Mouse (Mus musculus) intestine, embryonic 14.5 days (tissue): Measurements from ENCODE around the gene Prune2. TPM values are rescaled to one million over a fixed set of nuclear protein-coding genes. Genes with fewer than 3 reads are reported as not detected.

Experiments
- ATAC-seq: fragments of 200-750 bp; cut with Nextera tagmentation; replicated peaks from 2 replicates; pipeline ENCODE4 v1.8.0; 2017; ENCODE audit warnings: low read depth, moderate number of reproducible peaks, moderate TSS enrichment, moderate library complexity; ENCODE audit not compliant: low FRiP score, low TSS enrichment
- DNase-seq: peaks from one replicate; pipeline ENCODE4 v3.0.0-alpha.2; 2018; ENCODE audit warnings: low spot score
- H3K27ac ChIP-seq: fragments of 300-500 bp; sonication (generic); 2 replicates; pipeline ENCODE4 v1.5.1; 2014; ENCODE audit warnings: low read depth, mild to moderate bottlenecking, control low read depth
- H3K27me3 ChIP-seq: fragments of 300-500 bp; sonication (generic); replicated peaks from 2 replicates; pipeline ENCODE4 v1.6.1; 2014; ENCODE audit warnings: low read length, control low read depth; ENCODE audit not compliant: control insufficient read depth, insufficient read depth
- H3K36me3 ChIP-seq: fragments of 300-500 bp; sonication (generic); 2 replicates; pipeline ENCODE4 v1.6.1; 2014; ENCODE audit warnings: low read length, control low read depth; ENCODE audit not compliant: control insufficient read depth, insufficient read depth
- H3K4me1 ChIP-seq: fragments of 300-500 bp; sonication (generic); replicated peaks from 2 replicates; pipeline ENCODE4 v1.6.1; 2014; ENCODE audit warnings: low read length, control low read depth, mixed read lengths; ENCODE audit not compliant: control insufficient read depth, insufficient read depth
- H3K4me2 ChIP-seq: fragments of 300-500 bp; sonication (generic); 2 replicates; pipeline ENCODE4 v1.6.1; 2014; ENCODE audit warnings: low read length
- H3K4me3 ChIP-seq: fragments of 300-500 bp; sonication (generic); 2 replicates; pipeline ENCODE4 v1.5.1; 2014; ENCODE audit warnings: low read depth, low read length, control low read depth, mixed read lengths
- H3K9ac ChIP-seq: fragments of 300-500 bp; sonication (generic); 2 replicates; pipeline ENCODE4 v1.6.1; 2014; ENCODE audit warnings: mild to moderate bottlenecking, low read length
- H3K9me3 ChIP-seq: fragments of 300-500 bp; sonication (generic); 2 replicates; pipeline ENCODE4 v1.6.1; 2016; ENCODE audit warnings: low read length, control low read depth; ENCODE audit not compliant: control insufficient read depth
- WGBS: fragments of 180-500 bp; shearing (Covaris S2); extraction: QIAGEN DNeasy Blood & Tissue Kit; methylation state at CpG from one replicate; pipeline ENCODE4 v1.1.7; 2014; 5-methylcytosine and 5-hydroxymethylcytosine counted together
- polyA plus RNA-seq: library from polyadenylated mRNA; unstranded; fragments of >200 nt; fragmentation: Nextera tagmentation; extraction: Ambion mirVana; gene quantifications from 2 replicates; pipeline ENCODE4 v1.2.1, GENCODE M21; 2014

Prune2 gene
- polyA plus RNA-seq, 1 experiment from 2014 or later, result 2.2 TPM

- no peak overlapping the region for H3K9ac ChIP-seq
- no peak overlapping the region for H3K27ac ChIP-seq
- no peaks in the 10 kb centered on the region for H3K9me3 ChIP-seq
- DNase-seq, result no peak
- H3K4me1 ChIP-seq, result no peaks in the 10 kb centered on the region
- no peak overlapping the region for H3K4me3 ChIP-seq
- H3K27me3 ChIP-seq, result no peaks in the 10 kb centered on the region
- H3K36me3 ChIP-seq, result no peaks in the 10 kb centered on the region
- no peak overlapping the region for H3K4me2 ChIP-seq
- 96% methylated on average over 1 of the region's 1 CpGs for WGBS
- no peak for ATAC-seq
Observed at GRCm38 (mm10) chr19:17241206-17241605, 285.3 kb downstream of the Prune2 start.

GRCm38 (mm10) chr19:17242962-17243361 is 287.0 kb downstream of the Prune2 start:
- Histone ChIP-seq H3K4me1 (no peaks in the 10 kb centered on the region), H3K4me2 (no peak overlapping the region), H3K4me3 (no peak overlapping the region), H3K9me3 (no peaks in the 10 kb centered on the region), H3K9ac (no peak overlapping the region), H3K36me3 (no peaks in the 10 kb centered on the region), H3K27ac (no peak overlapping the region), H3K27me3 (no peaks in the 10 kb centered on the region)
- ATAC-seq (no peak), DNase-seq (no peak)
- 59% methylated on average over 5 of the region's 5 CpGs for WGBS

GRCm38 (mm10) chr19:17244544-17244943 is 288.6 kb downstream of the Prune2 start:
- Histone ChIP-seq H3K27me3 (no peaks in the 10 kb centered on the region), H3K4me1 (no peaks in the 10 kb centered on the region), H3K4me3 (no peak overlapping the region), H3K9me3 (no peaks in the 10 kb centered on the region), H3K4me2 (no peak overlapping the region), H3K9ac (no peak overlapping the region), H3K36me3 (no peaks in the 10 kb centered on the region), H3K27ac (no peak overlapping the region)
- DNase-seq, result no peak
- WGBS, result 78% methylated on average over 7 of the region's 7 CpGs
- ATAC-seq, result no peak

GRCm38 (mm10) chr19:17247352-17247925 is 291.5 kb downstream of the Prune2 start:
- H3K4me2 ChIP-seq, result no peak overlapping the region
- ATAC-seq (no peak), DNase-seq (no peak)
- no peak overlapping the region for H3K27ac ChIP-seq
- no peaks in the 10 kb centered on the region for H3K9me3 ChIP-seq
- no peaks in the 10 kb centered on the region for H3K36me3 ChIP-seq
- no peak overlapping the region for H3K4me3 ChIP-seq
- no peaks in the 10 kb centered on the region for H3K4me1 ChIP-seq
- H3K9ac ChIP-seq, result no peak overlapping the region
- H3K27me3 ChIP-seq, result no peaks in the 10 kb centered on the region
- WGBS, result 73% methylated on average over 8 of the region's 8 CpGs

GRCm38 (mm10) chr19:17249691-17250090 is 293.8 kb downstream of the Prune2 start:
- no peak overlapping the region for H3K4me2 ChIP-seq
- H3K4me1 ChIP-seq, result no peaks in the 10 kb centered on the region
- no peak overlapping the region for H3K9ac ChIP-seq
- DNase-seq (no peak), ATAC-seq (no peak)
- H3K4me3 ChIP-seq, result no peak overlapping the region
- no peak overlapping the region for H3K27ac ChIP-seq
- no peaks in the 10 kb centered on the region for H3K27me3 ChIP-seq
- no peaks in the 10 kb centered on the region for H3K9me3 ChIP-seq
- no peaks in the 10 kb centered on the region for H3K36me3 ChIP-seq
- WGBS, result 79% methylated on average over 9 of the region's 9 CpGs

- no peak for ATAC-seq
- Histone ChIP-seq H3K4me2 (no peak overlapping the region), H3K36me3 (no peaks in the 10 kb centered on the region), H3K9me3 (no peaks in the 10 kb centered on the region), H3K27ac (no peak overlapping the region), H3K9ac (no peak overlapping the region), H3K4me1 (no peaks in the 10 kb centered on the region), H3K27me3 (no peaks in the 10 kb centered on the region), H3K4me3 (no peak overlapping the region)
- 74% methylated on average over 7 of the region's 7 CpGs for WGBS
- no peak for DNase-seq
Observed at GRCm38 (mm10) chr19:17250801-17251200, 294.9 kb downstream of the Prune2 start.

- 92% methylated on average over 8 of the region's 8 CpGs for WGBS
- Histone ChIP-seq H3K9me3 (no peaks in the 10 kb centered on the region), H3K27me3 (no peaks in the 10 kb centered on the region), H3K4me3 (no peak overlapping the region), H3K36me3 (no peaks in the 10 kb centered on the region), H3K9ac (no peak overlapping the region), H3K4me2 (no peak overlapping the region), H3K27ac (no peak overlapping the region), H3K4me1 (no peaks in the 10 kb centered on the region)
- no peak for ATAC-seq
- DNase-seq, result no peak
Observed at GRCm38 (mm10) chr19:17251453-17251852, 295.5 kb downstream of the Prune2 start.

GRCm38 (mm10) chr19:17252845-17253244 is 296.9 kb downstream of the Prune2 start:
- DNase-seq, result no peak
- H3K27ac ChIP-seq, result no peak overlapping the region
- no peak overlapping the region for H3K4me2 ChIP-seq
- ATAC-seq, result no peak
- H3K36me3 ChIP-seq, result no peaks in the 10 kb centered on the region
- H3K9ac ChIP-seq, result no peak overlapping the region
- 62% methylated on average over 3 of the region's 3 CpGs for WGBS
- H3K4me1 ChIP-seq, result no peaks in the 10 kb centered on the region
- no peaks in the 10 kb centered on the region for H3K9me3 ChIP-seq
- H3K4me3 ChIP-seq, result no peak overlapping the region
- H3K27me3 ChIP-seq, result no peaks in the 10 kb centered on the region

- no peaks in the 10 kb centered on the region for H3K4me1 ChIP-seq
- H3K27me3 ChIP-seq, result no peaks in the 10 kb centered on the region
- no peak overlapping the region for H3K27ac ChIP-seq
- no peaks in the 10 kb centered on the region for H3K9me3 ChIP-seq
- H3K9ac ChIP-seq, result no peak overlapping the region
- DNase-seq (no peak), ATAC-seq (no peak)
- H3K4me2 ChIP-seq, result no peak overlapping the region
- H3K4me3 ChIP-seq, result no peak overlapping the region
- WGBS, result 87% methylated on average over 4 of the region's 4 CpGs
- H3K36me3 ChIP-seq, result no peaks in the 10 kb centered on the region
Observed at GRCm38 (mm10) chr19:17255511-17255910, 299.6 kb downstream of the Prune2 start.
